Mouse (Mus musculus): ENCODE data around the gene Pgc.

Pgc gene

GRCm38 (mm10) chr17:47726566-47726965 is at the start of gene Pgc:
Gene Pgc, plus strand, starts transcription at chr17:47726842.
- no peak for DNase-seq (ENCODE audit: low spot score)

DNA sequence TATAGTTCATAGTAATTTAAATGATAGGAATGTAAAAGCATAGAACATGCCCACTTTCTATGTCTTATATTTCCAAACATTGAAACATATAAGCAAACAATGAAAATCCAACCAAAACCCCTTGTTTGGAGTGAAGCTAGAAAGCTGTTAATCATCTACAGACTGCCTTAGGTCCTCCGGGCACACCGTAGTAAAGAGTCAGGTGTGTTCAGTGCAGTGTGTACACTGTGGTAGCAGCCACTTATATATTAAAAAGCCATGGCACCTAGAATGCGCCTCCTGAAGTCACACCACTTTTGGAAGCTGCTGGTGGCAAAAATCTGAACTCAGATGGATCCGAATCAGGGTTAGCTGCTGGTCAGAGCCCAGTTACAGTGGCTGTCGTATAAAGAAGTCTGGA is 48.4 kb upstream of the Pgc start:
- no peak for DNase-seq (ENCODE audit: low spot score)

GRCm38 (mm10) chr17:47678702-47679101 is 47.9 kb upstream of the Pgc start:
- DNase-seq (ENCODE audit: low spot score): no peak

GRCm38 (mm10) chr17:47682836-47683235 is 43.8 kb upstream of the Pgc start:
- DNase-seq (ENCODE audit: low spot score): no peak

DNA sequence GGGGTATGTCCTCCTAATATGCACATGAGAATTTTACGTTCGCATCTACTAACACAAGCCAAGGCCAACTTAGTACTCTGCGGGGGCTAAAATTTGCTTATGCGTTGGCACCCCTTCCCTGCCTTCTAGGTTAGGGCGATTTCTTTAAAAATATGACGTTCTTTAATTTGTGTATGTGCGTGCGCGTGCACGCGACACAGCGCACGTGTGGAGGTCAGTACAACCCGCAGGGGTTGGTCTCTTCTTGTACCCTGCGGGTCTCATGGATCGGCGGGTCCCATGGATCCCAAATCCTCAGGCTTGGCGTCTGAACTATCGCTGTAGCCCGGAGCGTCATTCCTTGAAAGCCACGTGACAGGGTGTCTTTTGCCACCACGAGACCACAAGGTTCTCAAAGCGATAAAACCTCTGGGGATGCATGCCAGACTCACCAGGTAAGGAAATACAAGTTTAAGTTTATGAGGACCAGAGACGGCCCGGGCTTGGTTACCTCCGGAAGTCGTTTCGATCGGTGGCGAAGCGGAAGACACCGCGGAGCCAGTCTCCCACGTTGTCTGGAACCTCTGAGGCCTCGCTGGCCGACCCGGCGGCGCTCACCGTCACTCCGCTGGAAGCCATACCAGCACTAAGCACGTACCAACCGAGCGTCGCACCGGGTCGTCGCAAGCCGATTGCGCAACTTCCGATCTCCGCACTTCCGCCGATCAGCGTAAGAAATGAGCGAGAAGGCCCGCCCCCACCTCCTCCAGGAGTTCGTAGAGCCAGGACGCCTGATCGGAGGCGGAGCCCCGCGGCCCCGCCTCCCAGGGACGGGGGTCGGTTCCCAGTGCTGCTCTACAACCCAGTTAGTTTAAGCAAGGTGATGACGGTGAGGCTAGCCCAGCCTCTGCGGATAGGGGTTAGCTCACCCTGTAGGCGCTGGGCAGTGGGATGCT is 39.0 kb upstream of the Pgc start:
- DNase-seq (ENCODE audit: low spot score): peak; percentile 90

DNA sequence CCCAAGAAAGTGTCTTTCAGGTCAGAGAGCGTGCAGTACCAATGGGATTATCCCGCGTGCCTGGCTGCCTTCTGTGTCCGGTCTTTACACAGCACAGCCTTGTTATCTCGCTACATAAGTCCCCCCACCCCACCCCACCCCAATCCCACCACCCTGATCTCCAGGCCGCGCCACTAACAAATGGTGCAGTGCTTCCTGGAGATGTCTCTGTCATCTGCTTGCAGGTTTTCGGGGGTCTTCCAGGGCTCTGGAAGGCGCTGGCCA is 38.4 kb upstream of the Pgc start, which contains the start of gene Tomm6:
Gene Tomm6, minus strand, starts transcription at position 43 of the 264 bp plus-strand sequence.
- DNase-seq (ENCODE audit: low spot score): no peak

GRCm38 (mm10) chr17:47688608-47689575 is 37.8 kb upstream of the Pgc start, which contains the start of gene Frs3:
Gene Frs3, plus strand, starts transcription at chr17:47689030.
- DNase-seq (ENCODE audit: low spot score): peak; percentile 65

DNA sequence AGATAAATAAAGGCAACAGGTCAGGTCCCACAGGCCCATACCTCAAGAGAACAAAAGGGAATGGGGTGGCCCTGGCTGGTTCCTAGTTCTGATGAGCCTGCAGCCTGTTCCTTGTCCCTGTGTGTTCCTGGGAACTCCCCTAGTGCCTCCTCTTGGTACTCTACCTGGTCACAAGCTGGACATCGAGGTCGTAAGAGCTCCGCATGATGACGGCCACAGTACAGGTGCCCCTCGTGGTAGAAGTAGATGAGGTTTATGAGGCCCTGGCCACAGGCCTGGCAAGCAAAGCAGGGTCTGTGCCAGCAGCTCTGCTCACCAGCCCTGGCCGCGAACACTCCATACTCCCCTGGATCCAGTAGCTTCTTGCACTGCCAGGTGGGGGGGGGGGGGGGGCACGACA is 36.7 kb upstream of the Pgc start:
- no peak for DNase-seq (ENCODE audit: low spot score)

DNA sequence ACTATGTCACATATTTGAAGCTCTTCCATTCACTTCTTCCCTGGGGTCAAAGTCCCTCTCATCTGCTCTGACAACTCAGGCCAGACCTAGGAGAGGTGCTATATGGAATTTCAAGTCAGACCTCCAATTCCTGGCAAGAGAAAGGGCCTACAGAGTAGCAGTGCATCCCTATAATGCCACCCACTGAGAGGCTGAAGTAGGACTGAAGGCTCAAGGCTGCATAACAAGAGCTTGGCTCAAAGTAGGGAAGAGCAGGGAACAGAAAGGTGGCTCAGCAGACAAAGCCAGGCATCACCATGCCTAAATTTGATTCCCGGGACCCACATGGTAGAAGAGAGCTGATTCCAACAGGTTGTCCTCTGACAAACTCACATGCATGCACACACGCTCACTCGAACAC is 35.0 kb upstream of the Pgc start:
- DNase-seq (ENCODE audit: low spot score): no peak

DNA sequence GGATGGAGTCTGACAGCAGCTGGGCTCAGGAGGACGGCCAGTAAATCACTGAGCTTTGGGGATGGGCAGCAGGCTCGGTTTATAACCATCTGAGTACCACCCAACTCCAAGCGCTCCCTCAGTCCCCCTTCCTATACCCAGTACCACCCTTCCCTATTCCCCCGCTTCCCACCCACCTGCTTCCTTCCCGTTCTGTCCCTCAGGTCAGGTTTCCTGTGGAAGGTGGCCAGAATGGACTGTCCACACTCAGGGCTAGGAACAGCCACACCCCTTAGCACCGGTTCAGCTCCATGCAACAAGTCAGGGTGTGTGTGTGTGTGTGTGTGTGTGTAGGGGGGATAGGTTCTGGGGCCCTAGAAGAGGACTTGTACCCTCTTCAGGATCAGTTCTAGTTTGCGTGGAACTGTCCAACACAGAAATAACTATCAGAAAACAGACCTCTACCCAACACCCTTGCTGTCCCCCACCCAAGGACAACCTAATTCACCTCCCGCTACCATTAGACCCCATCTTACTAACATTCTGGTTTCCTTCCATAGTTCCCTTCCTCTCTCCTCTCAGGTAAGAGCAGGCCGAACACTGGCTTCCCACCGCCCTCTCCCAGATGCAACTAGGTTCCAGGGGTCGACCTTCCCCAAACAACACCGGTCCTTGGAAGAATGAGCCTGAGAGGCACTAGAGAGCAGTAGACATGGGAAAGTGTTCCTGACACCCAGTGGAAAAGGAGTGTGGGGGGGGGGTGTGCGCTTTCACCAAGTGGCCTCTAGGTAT is 32.8 kb upstream of the Pgc start:
- DNase-seq (ENCODE audit: low spot score): no peak

DNA sequence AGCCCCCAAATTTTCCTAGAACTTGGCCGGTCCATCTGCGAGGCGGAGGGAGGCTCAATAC is 32.4 kb upstream of the Pgc start, which contains the start of gene Gm21981:
Gene Gm21981, minus strand, starts transcription at position 14 of the 61 bp plus-strand sequence.
- DNase-seq (ENCODE audit: low spot score): no peak

DNA sequence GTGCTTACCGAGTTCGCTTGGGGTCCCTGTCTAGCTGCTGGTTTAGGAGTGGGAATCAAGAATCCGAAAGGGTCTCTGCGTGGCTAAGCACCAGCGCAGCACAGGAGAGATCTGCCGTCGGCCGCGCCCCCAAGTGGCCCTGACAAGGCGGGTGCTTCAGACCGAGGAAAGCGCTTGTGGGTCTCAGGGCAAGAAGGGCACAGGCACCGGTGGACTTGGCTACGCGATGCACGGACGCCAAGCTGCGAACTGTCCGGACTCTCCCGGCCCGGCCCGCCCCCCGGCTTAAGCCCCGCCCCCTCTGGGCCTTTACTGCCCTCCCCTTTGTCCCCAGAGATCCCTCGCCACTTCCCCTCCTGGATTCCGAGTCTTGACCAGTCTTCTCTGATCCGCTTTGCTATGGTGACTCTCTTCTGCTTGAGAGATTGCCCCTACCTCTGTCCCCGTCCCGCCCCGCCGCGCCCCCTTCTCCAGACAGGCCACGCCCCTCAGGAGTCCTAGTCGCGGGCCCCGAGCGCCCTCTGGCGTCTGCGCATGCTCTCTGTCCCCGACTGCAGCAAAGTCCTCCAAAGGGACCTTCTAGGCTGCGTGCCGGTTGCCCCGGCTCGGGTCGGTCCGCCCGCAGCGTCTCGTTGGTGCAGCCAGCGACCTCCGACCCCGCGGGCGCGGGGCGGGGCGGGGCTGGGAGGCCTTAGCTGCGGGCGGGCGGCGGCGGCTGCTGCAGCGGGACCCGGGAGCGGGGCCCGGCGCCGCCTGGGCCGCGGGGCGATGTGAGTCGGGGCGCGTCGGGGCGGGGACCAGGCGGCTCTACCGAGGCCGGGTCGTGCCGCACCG is 31.9 kb upstream of the Pgc start, which contains the start of gene Prickle4:
Gene Prickle4, minus strand, starts transcription at position 234 of the 834 bp plus-strand sequence.
- peak; percentile 99 for DNase-seq (ENCODE audit: low spot score)

DNA sequence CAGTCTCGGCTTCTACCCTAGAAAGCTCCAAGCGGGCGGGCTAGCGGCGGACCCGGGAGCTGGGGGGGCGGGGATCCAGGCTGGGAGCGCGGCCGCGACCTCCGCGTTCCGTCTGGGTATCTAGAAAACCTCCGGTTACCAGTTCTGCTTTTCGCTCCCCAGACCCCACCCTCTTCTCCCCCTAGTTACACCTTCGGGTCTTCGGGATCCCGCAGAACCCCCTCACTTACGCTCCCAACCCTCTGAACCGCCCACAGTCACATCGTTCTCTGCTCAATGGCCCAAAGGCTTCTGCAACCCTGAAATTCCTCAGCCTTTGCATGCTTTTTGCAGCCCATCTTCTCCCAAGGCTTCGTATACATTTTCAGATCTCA is 31.3 kb upstream of the Pgc start:
- DNase-seq (ENCODE audit: low spot score): no peak

DNA sequence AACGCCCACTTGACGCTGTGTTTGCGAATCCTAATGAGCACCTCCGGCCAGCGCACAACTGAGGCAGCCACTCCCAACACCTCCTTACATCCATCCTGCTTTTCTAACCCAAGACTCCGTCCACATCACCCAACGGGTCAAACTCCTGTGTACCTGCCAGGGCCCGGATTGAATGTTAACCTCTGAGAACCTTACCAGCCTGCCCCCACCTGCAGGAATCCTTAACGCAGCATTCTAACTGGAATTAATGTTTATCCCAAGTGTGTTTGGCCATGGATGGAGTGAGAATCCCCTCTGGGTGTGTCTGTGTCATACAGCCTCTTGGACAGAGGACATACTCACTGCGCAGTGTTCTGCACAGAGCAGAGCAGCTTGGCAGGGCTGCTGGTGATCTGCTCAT is 28.5 kb upstream of the Pgc start:
- no peak for DNase-seq (ENCODE audit: low spot score)

GRCm38 (mm10) chr17:47699055-47699454 is 27.6 kb upstream of the Pgc start:
- DNase-seq (ENCODE audit: low spot score): no peak

DNA sequence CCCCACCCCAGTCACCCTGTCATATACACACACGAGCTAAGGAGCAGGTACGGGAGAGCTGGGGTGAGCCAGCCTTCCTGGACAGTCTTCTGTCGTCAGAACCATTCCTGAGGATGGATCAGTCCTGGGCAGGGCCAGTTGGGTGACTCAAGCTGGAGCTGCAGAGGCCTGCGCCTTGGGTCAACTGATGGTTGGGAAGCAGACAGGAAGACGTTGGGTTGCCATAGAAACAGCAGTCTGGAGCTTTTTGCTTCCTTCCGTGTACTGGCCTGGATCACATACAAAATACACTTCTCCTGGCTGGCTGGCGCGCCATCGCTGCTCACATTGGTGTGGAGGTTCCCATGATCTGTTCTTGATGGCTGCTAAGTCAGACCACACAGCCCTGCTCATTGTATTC is 24.8 kb upstream of the Pgc start:
- DNase-seq (ENCODE audit: low spot score): no peak

- no peak for DNase-seq (ENCODE audit: low spot score)
Measured at GRCm38 (mm10) chr17:47702548-47703345, 23.9 kb upstream of the Pgc start.

- no peak for DNase-seq (ENCODE audit: low spot score)
Measured at GRCm38 (mm10) chr17:47703556-47703955, 23.1 kb upstream of the Pgc start.

DNA sequence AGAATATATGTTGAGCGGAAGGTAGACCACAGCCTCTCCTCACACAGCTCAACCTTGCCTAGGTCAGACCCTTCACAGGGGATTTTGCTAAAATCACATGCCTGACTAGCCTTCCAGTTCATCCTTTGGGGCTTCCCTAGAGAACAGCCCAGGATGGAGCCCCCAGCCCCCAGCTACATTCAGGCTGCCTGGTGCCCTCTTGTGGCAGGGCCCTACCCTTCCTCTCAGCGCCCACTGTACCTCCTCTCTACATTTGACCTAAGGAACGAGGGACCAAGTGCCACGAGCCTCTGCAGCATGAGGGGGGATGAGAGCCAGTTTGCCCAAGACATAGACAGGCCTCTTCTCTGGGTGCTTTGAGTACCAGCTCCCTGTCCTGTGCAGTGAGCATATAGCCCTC is 21.9 kb upstream of the Pgc start:
- no peak for DNase-seq (ENCODE audit: low spot score)

DNA sequence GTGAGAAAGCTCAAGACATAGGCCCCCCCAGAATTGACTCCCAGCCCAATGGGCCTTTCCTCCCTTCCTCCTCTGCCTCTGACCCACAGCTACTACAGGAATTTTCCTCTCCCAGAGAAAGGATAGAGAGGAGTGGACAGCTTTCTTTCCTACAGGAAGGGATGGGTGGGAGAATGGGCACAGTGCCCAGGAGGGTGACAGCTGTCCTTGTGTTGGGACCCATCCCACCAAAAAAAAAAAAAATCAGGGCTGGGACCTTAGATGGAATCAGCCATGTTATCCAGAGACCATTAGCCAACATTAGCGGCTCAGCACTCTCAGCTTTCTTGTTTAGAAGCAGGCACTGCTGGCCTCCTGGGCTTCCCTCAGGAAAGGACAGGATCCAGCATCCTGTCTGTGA is 20.4 kb upstream of the Pgc start:
- no peak for DNase-seq (ENCODE audit: low spot score)

DNA sequence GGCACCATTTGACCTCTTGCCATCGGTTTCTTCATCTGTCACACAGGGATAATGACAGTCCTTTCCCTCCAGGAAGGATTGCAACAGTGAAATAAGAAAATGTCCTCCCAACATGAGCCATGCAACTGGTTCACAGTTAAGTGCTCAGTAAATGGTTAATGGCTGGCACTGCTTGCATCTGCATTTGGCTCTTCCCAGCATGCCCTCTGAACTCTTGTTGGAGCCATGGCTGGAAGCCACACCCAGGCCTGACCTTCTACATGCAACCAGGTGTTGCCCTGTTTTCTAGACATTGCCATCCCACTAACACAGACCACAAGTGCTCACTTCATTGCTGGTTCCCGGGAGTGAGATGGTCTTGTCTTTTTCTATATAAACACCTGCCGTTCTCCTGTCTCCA is 18.7 kb upstream of the Pgc start:
- DNase-seq (ENCODE audit: low spot score): no peak

Data from urinary bladder, postnatal 25 days (tissue).